Mouse (Mus musculus) G1E-ER4 (cell line): ENCODE measurements around the gene Irf6. TPM values are rescaled to one million over a fixed set of nuclear protein-coding genes. Genes with fewer than 3 reads are reported as not detected.

Source experiments
- GATA1 ChIP-seq: IDR thresholded peaks from one replicate; pipeline ENCODE4 v1.8.0; 2012; ENCODE audit warnings: low read length, inconsistent platforms
- polyA plus RNA-seq: library from polyadenylated mRNA; stranded (reverse); fragments of >175 nt; gene quantifications from 2 replicates; pipeline ENCODE4 v1.2.3, GENCODE M21; 2012

Irf6 gene
- polyA plus RNA-seq, 1 experiment = 0.08 TPM

- TF ChIP-seq GATA1 = no peak
Measured at GRCm38 (mm10) chr1:193208178-193208577, 55.3 kb downstream of the Irf6 start.

- TF ChIP-seq GATA1 = no peak
Measured at GRCm38 (mm10) chr1:193211371-193211770, 58.5 kb downstream of the Irf6 start.

GRCm38 (mm10) chr1:193214053-193214452 lies 61.1 kb downstream of the Irf6 start:
- TF ChIP-seq GATA1 = no peak

GRCm38 (mm10) chr1:193216000-193216399 lies 63.1 kb downstream of the Irf6 start:
- TF ChIP-seq GATA1 = no peak

- TF ChIP-seq GATA1 = no peak
Measured at GRCm38 (mm10) chr1:193220408-193220807, 67.5 kb downstream of the Irf6 start.

Other genes starting within 250 kb of the Irf6 start
- gene Syt14, start 117.3 kb upstream of the Irf6 start, polyA plus RNA-seq = not detected in 2 replicates
- 2.1 and 3.0 TPM in 2 replicates for gene Diexf, start 22.8 kb upstream of the Irf6 start, polyA plus RNA-seq
- gene A130010J15Rik, start 14.9 kb downstream of the Irf6 start, polyA plus RNA-seq = 2.5 and 2.6 TPM in 2 replicates
- gene Traf3ip3, start 48.6 kb downstream of the Irf6 start, polyA plus RNA-seq = 1.0 and 2.1 TPM in 2 replicates
- gene Lamb3, start 54.6 kb downstream of the Irf6 start, polyA plus RNA-seq = not detected in 2 replicates
- gene Hsd11b1, start 111.0 kb downstream of the Irf6 start, polyA plus RNA-seq = not detected in 2 replicates
- gene G0s2, start 120.1 kb downstream of the Irf6 start, polyA plus RNA-seq = not detected in 2 replicates
- not detected in 2 replicates for gene Camk1g, start 217.2 kb downstream of the Irf6 start, polyA plus RNA-seq